Mouse (Mus musculus) limb, embryonic 14.5 days (tissue): Measurements from ENCODE around the gene Lpcat3. TPM values are rescaled to one million over a fixed set of nuclear protein-coding genes. Genes with fewer than 3 reads are reported as not detected.

Experiments
- ATAC-seq: fragments of 200-750 bp; cut with Nextera tagmentation; 2 replicates; pipeline ENCODE4 v1.8.0; 2017; ENCODE audit warnings: low read depth, moderate number of reproducible peaks, moderate TSS enrichment; ENCODE audit not compliant: low FRiP score
- DNase-seq: peaks from one replicate; pipeline ENCODE4 v3.0.0-alpha.2; 2015; ENCODE audit warnings: low spot score
- H3K27ac ChIP-seq: fragments of 300-500 bp; sonication (generic); replicated peaks from 2 replicates; pipeline ENCODE4 v1.5.1; 2014; ENCODE audit warnings: low read depth, mild to moderate bottlenecking, low read length, moderate library complexity, mixed read lengths
- H3K27me3 ChIP-seq: fragments of 300-500 bp; sonication (generic); 2 replicates; pipeline ENCODE4 v1.6.1; 2014; ENCODE audit warnings: low read length, mixed read lengths; ENCODE audit not compliant: control insufficient read depth, insufficient read depth
- H3K36me3 ChIP-seq: fragments of 300-500 bp; sonication (generic); 2 replicates; pipeline ENCODE4 v1.6.1; 2014; ENCODE audit warnings: mild to moderate bottlenecking, low read length, moderate library complexity, mixed read lengths; ENCODE audit not compliant: control insufficient read depth, insufficient read depth
- H3K4me1 ChIP-seq: fragments of 300-500 bp; sonication (generic); 2 replicates; pipeline ENCODE4 v1.6.1; 2014; ENCODE audit warnings: antibody characterized with exemption, low read length, mixed read lengths; ENCODE audit not compliant: control insufficient read depth, insufficient read depth
- H3K4me2 ChIP-seq: fragments of 300-500 bp; sonication (generic); replicated peaks from 2 replicates; pipeline ENCODE4 v1.6.1; 2014; ENCODE audit warnings: low read depth, mild to moderate bottlenecking, low read length, moderate library complexity; ENCODE audit not compliant: severe bottlenecking
- H3K4me3 ChIP-seq: fragments of 300-500 bp; sonication (generic); replicated peaks from 2 replicates; pipeline ENCODE4 v1.5.1; 2014; ENCODE audit warnings: low read length
- H3K9ac ChIP-seq: fragments of 300-500 bp; sonication (generic); 2 replicates; pipeline ENCODE4 v1.6.1; 2014; ENCODE audit warnings: mild to moderate bottlenecking, low read depth, low read length, moderate library complexity; ENCODE audit not compliant: severe bottlenecking
- H3K9me3 ChIP-seq: fragments of 300-500 bp; sonication (generic); 2 replicates; pipeline ENCODE4 v1.6.1; 2016; ENCODE audit warnings: low read length; ENCODE audit not compliant: control insufficient read depth
- POLR2A ChIP-seq: fragments of 200-500 bp; IDR thresholded peaks from 2 replicates; pipeline ENCODE4 v1.8.0; 2012; ENCODE audit warnings: inconsistent platforms, mild to moderate bottlenecking, moderate library complexity, borderline replicate concordance; ENCODE audit not compliant: insufficient read depth, insufficient read length; ENCODE audit errors: extremely low read depth
- WGBS: fragments of 180-500 bp; shearing (Covaris S2); extraction: QIAGEN DNeasy Blood & Tissue Kit; methylation state at CpG from one replicate; pipeline ENCODE4 v1.1.7; 2014; 5-methylcytosine and 5-hydroxymethylcytosine counted together
- polyA plus RNA-seq, 2 experiments: library from polyadenylated mRNA; depleted of rRNA in 1 of 2; stranded (reverse) in 1 of 2; unstranded in 1 of 2; fragments of >200 nt; fragmentation: Nextera tagmentation in 1 of 2; extraction: Ambion mirVana in 1 of 2; gene quantifications; 2 replicates each; pipeline versions ENCODE4 v1.2.1 to v1.2.3; 2012 to 2014

Lpcat3 gene
- polyA plus RNA-seq, 2 experiments = 49.3 to 80.8 TPM

DNA sequence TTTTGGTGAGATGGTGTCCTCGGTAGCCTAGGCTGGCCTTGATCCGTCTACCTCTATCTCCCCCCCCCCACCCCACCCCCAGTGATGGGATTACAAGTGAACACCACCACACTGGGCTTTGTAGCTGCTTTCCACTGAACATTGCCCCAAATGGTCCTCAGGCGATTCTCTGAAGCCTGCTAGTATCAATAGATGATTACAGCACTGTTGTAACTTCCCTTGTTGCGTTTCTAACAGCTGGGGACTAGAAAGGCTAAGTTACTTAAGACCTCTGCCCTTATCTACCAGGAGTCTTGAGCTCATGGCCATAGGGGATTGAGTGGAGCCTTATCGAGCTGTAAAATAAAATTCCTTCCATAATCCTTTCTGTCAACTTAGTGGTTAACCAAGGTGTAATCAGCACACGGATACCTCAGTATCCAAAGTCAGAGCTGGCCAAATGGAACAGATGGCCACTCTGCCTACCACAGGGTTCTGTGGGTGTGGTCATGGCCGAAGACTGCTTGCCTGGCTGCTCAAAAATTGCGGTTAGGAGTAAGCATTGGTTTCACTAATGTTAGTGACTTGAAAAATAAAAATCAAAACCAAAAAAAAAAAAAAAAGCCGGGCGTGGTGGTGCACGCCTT lies 6.5 kb downstream of the Lpcat3 start:
- DNase-seq (no peak), ATAC-seq (no peak)
- Histone ChIP-seq H3K4me3 (no peak overlapping the region), H3K4me1 (peaks cover 6% of the 10 kb centered on the region; the same call in 1 of the 2 replicates), H3K9me3 (no peaks in the 10 kb centered on the region), H3K27me3 (no peaks in the 10 kb centered on the region), H3K27ac (no peak overlapping the region), H3K36me3 (no peaks in the 10 kb centered on the region), H3K4me2 (no peak overlapping the region), H3K9ac (no peak overlapping the region)
- 83% methylated on average over 11 of the region's 11 CpGs for whole genome bisulfite sequencing
- no peak for TF ChIP-seq POLR2A

DNA sequence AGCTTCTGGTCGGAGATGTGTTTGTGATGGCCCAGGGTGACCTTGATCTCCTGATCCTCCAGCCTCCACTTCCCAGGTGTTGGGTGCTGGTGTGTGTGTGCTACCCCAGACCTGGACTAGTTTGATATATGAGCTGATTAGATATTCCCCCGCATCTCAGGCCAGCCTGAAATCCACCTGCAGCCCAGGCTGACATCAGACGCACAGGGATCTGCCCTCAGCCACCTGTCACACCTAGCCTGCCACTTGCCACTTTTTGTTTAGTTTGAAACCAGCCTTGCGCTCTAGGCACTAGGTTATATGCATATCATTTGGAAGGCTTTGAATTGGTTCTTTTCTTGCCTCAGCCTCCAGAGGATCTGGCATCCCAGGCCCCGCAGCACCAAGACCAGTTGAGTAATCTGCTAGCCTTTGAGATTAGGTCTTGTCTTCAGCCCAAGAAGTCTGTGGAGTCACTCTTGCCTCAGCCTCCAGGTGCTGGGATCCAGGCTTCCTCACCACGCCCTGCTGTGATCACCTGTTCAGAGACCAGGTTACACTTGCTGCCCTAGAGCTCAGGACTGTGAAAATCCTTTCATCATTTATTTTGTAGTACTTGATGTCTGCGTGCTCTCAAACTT lies 7.6 kb downstream of the Lpcat3 start:
- TF ChIP-seq POLR2A = no peak
- peaks cover 5% of the 10 kb centered on the region; the same call in 1 of the 2 replicates for H3K4me1 ChIP-seq
- no peaks in the 10 kb centered on the region for H3K27me3 ChIP-seq
- H3K36me3 ChIP-seq = peaks cover 2% of the 10 kb centered on the region; the same call in 1 of the 2 replicates
- no peak overlapping the region for H3K4me2 ChIP-seq
- H3K4me3 ChIP-seq = no peak overlapping the region
- no peak overlapping the region for H3K9ac ChIP-seq
- 89% methylated on average over 7 of the region's 7 CpGs for WGBS
- ATAC-seq (no peak), DNase-seq (no peak)
- H3K27ac ChIP-seq = no peak overlapping the region
- H3K9me3 ChIP-seq = no peaks in the 10 kb centered on the region

DNA sequence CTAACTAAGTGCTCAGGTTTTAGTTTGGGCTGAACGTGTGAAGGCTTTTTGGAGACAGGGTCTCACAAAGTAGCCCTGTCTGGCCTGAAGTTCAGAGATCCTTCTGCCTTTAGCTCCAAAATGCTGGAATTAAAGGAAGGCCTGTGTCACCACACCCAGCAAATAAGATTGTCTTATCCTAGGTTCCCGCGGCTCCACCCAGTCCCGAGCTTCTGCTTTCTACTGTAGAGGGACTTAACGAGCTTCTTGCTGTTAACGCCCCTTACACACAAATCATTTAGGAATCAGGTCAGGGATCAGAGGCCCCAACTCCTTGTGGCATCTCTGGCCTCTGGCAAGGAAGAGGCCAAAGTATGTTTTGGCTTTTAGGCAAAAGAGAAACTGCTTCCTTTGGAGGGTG lies 9.3 kb downstream of the Lpcat3 start:
- H3K9me3 ChIP-seq = no peaks in the 10 kb centered on the region
- no peak for TF ChIP-seq POLR2A
- WGBS = 47% methylated on average over 6 of the region's 6 CpGs
- H3K27me3 ChIP-seq = no peaks in the 10 kb centered on the region
- no peak overlapping the region for H3K4me3 ChIP-seq
- peaks cover 2% of the 10 kb centered on the region; the same call in 1 of the 2 replicates for H3K36me3 ChIP-seq
- no peak overlapping the region for H3K9ac ChIP-seq
- H3K4me2 ChIP-seq = no peak overlapping the region
- ATAC-seq (no peak), DNase-seq (no peak)
- no peak overlapping the region for H3K27ac ChIP-seq
- H3K4me1 ChIP-seq = peaks cover 5% of the 10 kb centered on the region; the same call in 1 of the 2 replicates

DNA sequence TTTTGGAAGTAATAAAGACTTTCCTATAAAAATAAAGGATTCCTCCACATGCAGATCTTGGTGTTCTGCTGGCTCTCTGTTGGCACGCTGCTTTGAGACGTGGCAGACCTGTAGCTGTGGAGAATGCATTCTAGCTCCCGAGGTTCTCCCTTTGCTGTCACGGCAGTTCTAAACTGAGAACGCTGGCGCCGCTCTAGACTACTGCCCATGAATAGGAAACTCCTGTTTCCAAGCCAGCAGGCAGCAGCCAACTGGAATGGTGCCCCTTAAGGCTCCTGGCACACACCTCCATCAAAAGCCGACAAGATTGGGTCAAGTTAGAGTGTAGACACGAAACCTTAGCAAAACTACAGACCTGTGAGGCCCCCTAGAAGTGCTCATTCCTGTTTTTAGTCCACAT lies 10.8 kb downstream of the Lpcat3 start:
- DNase-seq = no peak
- Histone ChIP-seq H3K4me2 (no peak overlapping the region), H3K27me3 (no peaks in the 10 kb centered on the region), H3K27ac (no peak overlapping the region), H3K9ac (no peak overlapping the region), H3K4me1 (peaks cover 5% of the 10 kb centered on the region; the same call in 1 of the 2 replicates), H3K4me3 (no peak overlapping the region), H3K9me3 (no peaks in the 10 kb centered on the region), H3K36me3 (peaks cover 2% of the 10 kb centered on the region; the same call in 1 of the 2 replicates)
- no peak for TF ChIP-seq POLR2A
- whole genome bisulfite sequencing = 75% methylated on average over 9 of the region's 9 CpGs
- ATAC-seq = no peak

DNA sequence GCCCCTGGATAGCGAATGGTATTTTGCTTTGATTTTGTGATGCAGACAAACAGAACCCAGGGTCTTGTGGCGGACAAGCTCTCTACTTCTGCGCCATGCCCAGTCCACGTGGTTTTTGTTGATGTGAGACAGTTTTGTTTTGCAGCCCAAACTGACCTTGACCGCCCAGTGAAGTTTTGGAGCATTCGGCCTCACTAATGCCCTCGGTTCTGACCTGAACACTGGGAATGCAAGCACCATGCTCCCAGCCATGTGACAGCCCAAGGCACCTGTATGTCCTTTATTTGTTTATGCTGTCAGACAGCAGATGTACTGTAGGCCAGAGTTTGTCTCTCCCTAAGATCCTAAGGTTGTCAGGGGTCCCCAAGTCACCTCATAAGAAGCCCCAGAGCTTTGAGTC lies 11.8 kb downstream of the Lpcat3 start:
- no peak overlapping the region for H3K9ac ChIP-seq
- peaks cover 2% of the 10 kb centered on the region; the same call in 1 of the 2 replicates for H3K36me3 ChIP-seq

More for the DNA sequence above, 11.8 kb downstream of the Lpcat3 start:
- H3K27me3 ChIP-seq = no peaks in the 10 kb centered on the region
- DNase-seq (no peak), ATAC-seq (no peak)
- 95% methylated on average over 7 of the region's 7 CpGs for WGBS
- no peaks in the 10 kb centered on the region for H3K9me3 ChIP-seq
- H3K4me1 ChIP-seq = peaks cover 5% of the 10 kb centered on the region; the same call in 1 of the 2 replicates
- H3K27ac ChIP-seq = no peak overlapping the region
- TF ChIP-seq POLR2A = no peak
- H3K4me3 ChIP-seq = no peak overlapping the region
- no peak overlapping the region for H3K4me2 ChIP-seq
